ENCODE assay signal across 16 mouse cellular contexts in the genomic region with DNA sequence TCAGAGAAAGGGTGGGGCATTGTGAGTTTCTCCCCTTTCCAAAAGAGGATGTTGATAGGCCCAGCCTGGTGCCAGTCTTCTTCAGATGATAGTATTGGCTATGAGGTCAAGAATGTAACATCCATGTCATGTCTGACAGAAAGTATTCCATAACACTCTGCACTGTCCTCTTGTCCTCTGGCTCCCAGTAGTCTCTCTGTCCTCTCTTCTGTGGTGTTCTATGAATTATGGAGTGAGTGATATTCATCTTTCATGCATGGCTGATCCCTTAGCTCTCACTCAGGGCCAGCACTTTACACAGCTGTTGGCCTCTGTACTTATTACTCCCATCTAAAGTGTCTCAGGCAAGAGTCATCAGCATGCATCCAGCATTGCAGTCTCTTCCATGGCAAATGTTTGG.
"Had no signal": no experiment of that assay in that cellular context is flagged by ENCODE, and none has a peak within 500 bp of the region (broad histone marks: within the 10 kb centered on the region; RNA-seq: fewer than 3 reads in every experiment).

No protein-coding gene starts in this region.

- H3K9me3 ChIP-seq: limb, embryonic 12.5 days; limb, embryonic 15.5 days; megakaryocyte, embryonic 14.5 days; midbrain, embryonic 10.5 days; midbrain, embryonic 13.5 days had no signal

- H3K4me2 ChIP-seq: limb, embryonic 12.5 days; limb, embryonic 15.5 days; liver, embryonic 11.5 days; midbrain, embryonic 13.5 days had no signal

- H3K4me1 ChIP-seq: limb, embryonic 15.5 days; midbrain, embryonic 10.5 days; midbrain, embryonic 13.5 days had no signal

- H3K4me3 ChIP-seq: limb, embryonic 12.5 days; limb, embryonic 15.5 days; megakaryocyte, embryonic 14.5 days; midbrain, embryonic 10.5 days; midbrain, embryonic 13.5 days had no signal

- H3K27me3 ChIP-seq: limb, embryonic 12.5 days; limb, embryonic 15.5 days; midbrain, embryonic 13.5 days had no signal

- DNase-seq: kidney, adult 2 months; kidney, postnatal 14 days; kidney, postnatal 4 days; left cerebral cortex, postnatal 4 days; liver, postnatal 0 days; thymus, adult 18-20 months; thymus, postnatal 36 days had no signal

- H3K36me3 ChIP-seq: limb, embryonic 12.5 days; limb, embryonic 15.5 days; midbrain, embryonic 10.5 days; midbrain, embryonic 13.5 days had no signal

- ATAC-seq: intestine, postnatal 0 days; liver, postnatal 0 days; midbrain, embryonic 13.5 days; midbrain, embryonic 16.5 days had no signal

- H3K27ac ChIP-seq: limb, embryonic 12.5 days; limb, embryonic 15.5 days; liver, embryonic 14.5 days; midbrain, embryonic 10.5 days; midbrain, embryonic 13.5 days had no signal

- H3K9ac ChIP-seq: limb, embryonic 12.5 days; limb, embryonic 15.5 days; liver, embryonic 14.5 days; liver, postnatal 0 days; midbrain, embryonic 13.5 days had no signal
